Mouse (Mus musculus): ENCODE measurements at regions not wholly inside any gene's neighbourhood (a gene's known extent, or its start where the extent isn't known, plus 50 kb on each side); places are given as distances from the start of the nearest gene placed in this dataset.
A peak's percentile ranks its signal among the peaks of the same experiment; 100 is the strongest.

DNA sequence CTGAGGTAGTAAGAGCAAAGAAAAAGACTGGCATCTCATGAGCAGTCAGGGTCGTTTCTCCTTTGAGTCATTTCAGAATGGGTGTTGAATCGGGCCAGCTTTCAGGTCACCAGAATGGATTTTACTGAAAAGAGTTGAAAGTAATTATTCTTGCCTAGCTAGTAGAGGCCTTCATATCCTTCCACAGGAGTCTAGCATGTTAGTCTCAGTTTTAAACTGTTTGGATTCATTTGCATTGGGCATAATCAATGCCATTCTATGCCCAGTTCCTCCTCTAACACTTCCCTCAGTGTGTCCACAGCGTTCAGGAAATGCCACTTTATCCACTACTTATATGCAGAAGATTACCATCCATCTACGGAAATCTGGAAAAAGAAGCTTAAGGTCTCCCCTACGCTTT is 240.6 kb upstream of the Ptprz1 start:
- H3K36me3 ChIP-seq (ENCODE audit: control insufficient read depth, insufficient read depth, low read length, poor library complexity, severe bottlenecking), result no peaks in the 10 kb centered on the region
- H3K9me3 ChIP-seq (replicated peaks; ENCODE audit: control insufficient read depth, insufficient read depth, low read length, poor library complexity, severe bottlenecking), result no peaks in the 10 kb centered on the region
- no peak for TF ChIP-seq POLR2A (IDR thresholded peaks at IDR 0.05; ENCODE audit: insufficient read depth, low read length)
- TF ChIP-seq CTCF (IDR thresholded peaks at IDR 0.05; ENCODE audit: low read depth, low read length), result no peak
- no peak overlapping the region for H3K4me3 ChIP-seq (ENCODE audit: low read depth, low read length)
- no peaks in the 10 kb centered on the region for H3K4me1 ChIP-seq (ENCODE audit: control insufficient read depth, insufficient read depth, low read length)
- no peaks in the 10 kb centered on the region for H3K27me3 ChIP-seq (ENCODE audit: control insufficient read depth, insufficient read depth, low read length, poor library complexity, severe bottlenecking)
- H3K9ac ChIP-seq (ENCODE audit: low read depth, poor library complexity, severe bottlenecking), result no peak overlapping the region
- H3K27ac ChIP-seq (ENCODE audit: insufficient read depth, low read length), result no peak overlapping the region

DNA sequence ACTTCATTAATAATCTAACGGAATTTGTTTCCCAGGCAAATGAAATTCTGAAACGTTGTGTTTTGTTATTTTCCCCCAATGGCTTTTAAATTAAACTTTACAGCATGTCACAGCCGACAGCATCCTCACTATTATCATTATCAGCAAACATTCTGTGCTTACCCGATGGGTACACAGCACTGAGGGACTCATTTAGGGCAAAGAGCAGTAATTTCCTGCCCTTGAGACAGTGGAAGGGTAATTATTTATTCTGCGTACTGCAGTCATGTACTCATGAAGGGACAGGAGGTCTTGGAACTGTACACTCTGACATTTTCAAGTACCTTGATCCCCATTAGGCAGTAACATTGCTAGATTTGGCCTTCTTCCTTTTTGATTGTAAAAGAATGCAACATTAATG is 235.5 kb upstream of the Fam3c start:
- Histone ChIP-seq H3K27me3 (ENCODE audit: control insufficient read depth, insufficient read depth, low read length, poor library complexity, severe bottlenecking) (no peaks in the 10 kb centered on the region), H3K4me3 (ENCODE audit: low read depth, low read length) (no peak overlapping the region), H3K27ac (ENCODE audit: insufficient read depth, low read length) (no peak overlapping the region), H3K9me3 (replicated peaks; ENCODE audit: control insufficient read depth, insufficient read depth, low read length, poor library complexity, severe bottlenecking) (no peaks in the 10 kb centered on the region; the same call in 1 of the 2 replicates), H3K36me3 (ENCODE audit: control insufficient read depth, insufficient read depth, low read length, poor library complexity, severe bottlenecking) (no peaks in the 10 kb centered on the region), H3K4me1 (ENCODE audit: control insufficient read depth, insufficient read depth, low read length) (no peaks in the 10 kb centered on the region), H3K9ac (ENCODE audit: low read depth, poor library complexity, severe bottlenecking) (no peak overlapping the region)
- TF ChIP-seq EP300 (IDR thresholded peaks at IDR 0.05; ENCODE audit: insufficient read depth, low read depth, low read length), result no peak
- no peak for TF ChIP-seq POLR2A (IDR thresholded peaks at IDR 0.05; ENCODE audit: insufficient read depth, low read length)
- no peak for TF ChIP-seq CTCF (IDR thresholded peaks at IDR 0.05; ENCODE audit: low read depth, low read length)

DNA sequence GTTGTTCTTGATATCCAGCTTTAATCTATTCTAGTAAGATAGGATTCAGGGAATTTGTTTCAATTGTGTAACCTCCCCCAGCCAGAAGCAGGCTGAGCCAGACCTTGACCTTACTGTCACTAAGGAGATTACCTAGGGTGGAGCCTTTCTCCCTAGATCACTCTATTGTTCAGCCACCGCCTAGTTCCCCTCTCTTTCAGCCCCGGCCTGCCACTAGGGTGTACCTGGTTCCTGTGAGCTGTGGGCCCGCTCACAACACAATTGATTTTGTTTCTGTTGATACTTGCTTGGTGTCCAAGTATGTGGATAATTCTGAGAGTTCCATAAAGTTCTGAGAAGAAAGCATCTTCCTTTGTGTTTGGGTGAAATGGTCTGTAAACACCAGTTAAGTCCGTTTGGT is 228.8 kb upstream of the Fam3c start:
- Histone ChIP-seq H3K4me3 (ENCODE audit: low read depth, low read length) (no peak overlapping the region), H3K4me1 (ENCODE audit: control insufficient read depth, insufficient read depth, low read length) (no peaks in the 10 kb centered on the region), H3K27ac (ENCODE audit: insufficient read depth, low read length) (no peak overlapping the region), H3K9ac (ENCODE audit: low read depth, poor library complexity, severe bottlenecking) (no peak overlapping the region), H3K36me3 (ENCODE audit: control insufficient read depth, insufficient read depth, low read length, poor library complexity, severe bottlenecking) (no peaks in the 10 kb centered on the region), H3K27me3 (ENCODE audit: control insufficient read depth, insufficient read depth, low read length, poor library complexity, severe bottlenecking) (no peaks in the 10 kb centered on the region), H3K9me3 (replicated peaks; ENCODE audit: control insufficient read depth, insufficient read depth, low read length, poor library complexity, severe bottlenecking) (no peaks in the 10 kb centered on the region)
- TF ChIP-seq POLR2A (IDR thresholded peaks at IDR 0.05; ENCODE audit: insufficient read depth, low read length), result no peak
- 0 out of 2 replicates have a peak, but pooled peaks have one; percentile 21 for TF ChIP-seq EP300 (IDR thresholded peaks at IDR 0.05; ENCODE audit: insufficient read depth, low read depth, low read length)

DNA sequence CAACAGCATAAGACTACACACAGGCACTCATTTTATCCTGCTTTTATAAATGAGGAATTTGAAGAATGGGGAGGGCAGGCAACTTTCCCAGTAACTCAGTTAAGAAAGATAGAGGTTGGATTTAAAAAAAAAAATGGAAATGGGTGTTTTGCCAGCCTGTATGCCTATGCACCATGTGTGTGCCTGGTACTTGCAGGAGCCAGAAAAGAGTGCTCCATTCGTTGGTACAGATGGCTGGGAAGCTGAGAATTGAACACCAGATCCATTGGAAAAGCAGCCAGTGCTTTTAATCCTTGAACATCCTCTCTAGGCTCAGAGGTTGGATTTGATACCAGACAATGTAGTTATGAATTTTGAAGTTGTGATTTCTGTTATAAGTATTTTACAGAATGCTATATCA is 216.9 kb upstream of the Fam3c start:
- H3K4me1 ChIP-seq (ENCODE audit: control insufficient read depth, insufficient read depth, low read length), result no peaks in the 10 kb centered on the region
- no peaks in the 10 kb centered on the region for H3K36me3 ChIP-seq (ENCODE audit: control insufficient read depth, insufficient read depth, low read length, poor library complexity, severe bottlenecking)
- H3K9ac ChIP-seq (ENCODE audit: low read depth, poor library complexity, severe bottlenecking), result no peak overlapping the region
- no peak overlapping the region for H3K4me3 ChIP-seq (ENCODE audit: low read depth, low read length)
- no peak overlapping the region for H3K27ac ChIP-seq (ENCODE audit: insufficient read depth, low read length)
- no peaks in the 10 kb centered on the region for H3K27me3 ChIP-seq (ENCODE audit: control insufficient read depth, insufficient read depth, low read length, poor library complexity, severe bottlenecking)
- TF ChIP-seq EP300 (IDR thresholded peaks at IDR 0.05; ENCODE audit: insufficient read depth, low read depth, low read length) (no peak), POLR2A (IDR thresholded peaks at IDR 0.05; ENCODE audit: insufficient read depth, low read length) (no peak), CTCF (IDR thresholded peaks at IDR 0.05; ENCODE audit: low read depth, low read length) (no peak)
- H3K9me3 ChIP-seq (replicated peaks; ENCODE audit: control insufficient read depth, insufficient read depth, low read length, poor library complexity, severe bottlenecking), result no peaks in the 10 kb centered on the region

DNA sequence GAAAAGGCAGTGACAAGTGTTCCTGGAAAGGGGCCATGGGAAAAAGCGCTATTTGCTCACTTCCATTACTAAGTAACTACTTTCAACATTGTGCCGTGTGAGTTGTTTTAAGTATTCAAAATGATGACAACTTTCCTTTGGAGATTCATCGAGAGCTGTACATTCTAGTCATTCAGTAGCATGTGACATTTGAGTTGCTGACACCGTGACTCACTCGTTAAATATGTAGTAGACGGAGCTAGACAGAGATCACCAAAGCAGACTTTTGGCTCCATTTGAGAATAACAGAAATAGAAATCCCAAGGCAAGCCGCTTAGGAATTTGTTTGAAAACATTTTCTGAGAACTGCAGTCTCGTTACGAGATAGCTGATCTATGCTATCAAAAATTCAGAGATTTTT is 211.8 kb upstream of the Fam3c start:
- TF ChIP-seq POLR2A (IDR thresholded peaks at IDR 0.05; ENCODE audit: insufficient read depth, low read length) (no peak), EP300 (IDR thresholded peaks at IDR 0.05; ENCODE audit: insufficient read depth, low read depth, low read length) (no peak), CTCF (IDR thresholded peaks at IDR 0.05; ENCODE audit: low read depth, low read length) (no peak)
- H3K4me3 ChIP-seq (ENCODE audit: low read depth, low read length), result no peak overlapping the region
- no peaks in the 10 kb centered on the region for H3K36me3 ChIP-seq (ENCODE audit: control insufficient read depth, insufficient read depth, low read length, poor library complexity, severe bottlenecking)
- no peaks in the 10 kb centered on the region for H3K9me3 ChIP-seq (replicated peaks; ENCODE audit: control insufficient read depth, insufficient read depth, low read length, poor library complexity, severe bottlenecking)
- no peak overlapping the region for H3K27ac ChIP-seq (ENCODE audit: insufficient read depth, low read length)
- no peaks in the 10 kb centered on the region for H3K4me1 ChIP-seq (ENCODE audit: control insufficient read depth, insufficient read depth, low read length)
- no peak overlapping the region for H3K9ac ChIP-seq (ENCODE audit: low read depth, poor library complexity, severe bottlenecking)
- no peaks in the 10 kb centered on the region for H3K27me3 ChIP-seq (ENCODE audit: control insufficient read depth, insufficient read depth, low read length, poor library complexity, severe bottlenecking)

DNA sequence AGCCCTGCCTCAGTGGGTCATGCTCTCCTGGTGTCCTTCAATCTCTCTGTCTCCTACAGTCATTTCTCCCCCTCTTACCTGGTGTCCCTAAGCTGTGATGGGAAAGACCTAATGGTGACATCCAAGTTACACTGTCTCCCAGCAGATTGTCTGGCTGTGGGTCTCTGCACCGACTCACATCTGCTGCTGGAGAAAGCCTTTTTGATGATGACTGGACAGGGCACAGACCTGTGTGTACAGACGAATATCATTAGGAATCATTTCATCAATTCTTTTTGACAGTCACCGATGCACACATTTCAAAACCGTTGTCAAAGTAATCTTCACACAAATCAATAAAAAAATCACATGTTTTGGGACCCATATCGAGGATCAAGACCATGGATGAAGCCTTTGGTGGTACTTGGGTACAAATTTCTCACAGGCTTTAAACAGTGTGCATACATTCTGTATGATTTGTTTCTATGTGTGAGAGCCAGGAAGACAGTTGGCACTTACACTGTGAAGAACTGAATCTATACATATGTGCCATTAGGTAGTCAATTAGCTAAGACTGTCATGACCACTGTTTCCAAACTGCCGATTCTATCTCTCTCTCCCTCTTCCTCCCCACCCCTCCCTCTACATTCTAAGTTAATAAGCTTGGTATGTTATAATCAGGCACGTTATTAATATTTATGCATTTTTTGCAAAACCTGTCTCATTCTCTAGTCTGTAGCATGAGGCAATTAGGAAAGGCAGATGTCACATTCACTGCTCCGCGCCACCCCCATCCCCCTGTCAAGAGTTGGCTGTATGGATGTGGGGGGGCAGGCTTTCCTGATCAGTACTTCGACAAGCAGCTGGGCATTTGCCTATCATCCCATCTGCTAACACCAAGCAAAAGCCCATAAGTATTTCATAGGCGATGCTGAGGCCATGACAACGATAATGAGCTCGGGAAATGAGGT is 192.5 kb upstream of the Fam3c start:
- TF ChIP-seq CTCF (IDR thresholded peaks at IDR 0.05; ENCODE audit: low read depth, low read length) (no peak), EP300 (IDR thresholded peaks at IDR 0.05; ENCODE audit: insufficient read depth, low read depth, low read length) (no peak), POLR2A (IDR thresholded peaks at IDR 0.05; ENCODE audit: insufficient read depth, low read length) (no peak)
- H3K9ac ChIP-seq (ENCODE audit: low read depth, poor library complexity, severe bottlenecking), result no peak overlapping the region
- H3K4me1 ChIP-seq (ENCODE audit: control insufficient read depth, insufficient read depth, low read length), result no peaks in the 10 kb centered on the region
- no peaks in the 10 kb centered on the region for H3K27me3 ChIP-seq (ENCODE audit: control insufficient read depth, insufficient read depth, low read length, poor library complexity, severe bottlenecking)
- H3K9me3 ChIP-seq (replicated peaks; ENCODE audit: control insufficient read depth, insufficient read depth, low read length, poor library complexity, severe bottlenecking), result no peaks in the 10 kb centered on the region
- no peaks in the 10 kb centered on the region for H3K36me3 ChIP-seq (ENCODE audit: control insufficient read depth, insufficient read depth, low read length, poor library complexity, severe bottlenecking)
- no peak overlapping the region for H3K27ac ChIP-seq (ENCODE audit: insufficient read depth, low read length)
- H3K4me3 ChIP-seq (ENCODE audit: low read depth, low read length), result no peak overlapping the region

Data from ES-Bruce4 (cell line).